Mouse (Mus musculus) urinary bladder, adult 18-20 months (tissue): ENCODE measurements at regions not wholly inside any gene's neighbourhood (a gene's known extent, or its start where the extent isn't known, plus 50 kb on each side); places are given as distances from the start of the nearest gene placed in this dataset.

Source experiments
- DNase-seq, 2 experiments: peaks; one replicate each; pipeline ENCODE4 v3.0.0; 2022; ENCODE audit warnings: low spot score in 2 of 2, mixed read lengths in 2 of 2

GRCm38 (mm10) chr17:84129204-84129603 lies 58.5 kb downstream of the Zfp36l2 start:
- DNase-seq, result no peak

GRCm38 (mm10) chr17:84128262-84128661 lies 59.5 kb downstream of the Zfp36l2 start:
- no peak for DNase-seq

- DNase-seq, result no peak
Measured at GRCm38 (mm10) chr17:84126168-84126567, 61.6 kb downstream of the Zfp36l2 start.

- DNase-seq, result no peak
Measured at GRCm38 (mm10) chr17:84123161-84123560, 64.6 kb downstream of the Zfp36l2 start.

- DNase-seq, result no peak
Measured at GRCm38 (mm10) chr17:84122486-84123131, 65.1 kb downstream of the Zfp36l2 start.

GRCm38 (mm10) chr17:84121291-84121690 lies 66.5 kb downstream of the Zfp36l2 start:
- no peak for DNase-seq

- DNase-seq, result no peak
Measured at GRCm38 (mm10) chr17:84119221-84120017, 68.3 kb downstream of the Zfp36l2 start.

- no peak for DNase-seq
Measured at GRCm38 (mm10) chr17:84118781-84119180, 69.0 kb downstream of the Zfp36l2 start.

- no peak for DNase-seq
Measured at GRCm38 (mm10) chr17:84118271-84118670, 69.5 kb downstream of the Zfp36l2 start.

GRCm38 (mm10) chr17:84117756-84118155 lies 70.0 kb downstream of the Zfp36l2 start:
- DNase-seq, result no peak

- peak; percentile 55 to 83 for DNase-seq
Measured at GRCm38 (mm10) chr17:84116340-84117279, 71.1 kb downstream of the Zfp36l2 start.

GRCm38 (mm10) chr17:84115957-84116339 lies 71.8 kb downstream of the Zfp36l2 start:
- DNase-seq, result no peak

- no peak for DNase-seq
Measured at GRCm38 (mm10) chr17:84115133-84115532, 72.6 kb downstream of the Zfp36l2 start.

- no peak for DNase-seq
Measured at GRCm38 (mm10) chr17:84114279-84114994, 73.3 kb downstream of the Zfp36l2 start.

GRCm38 (mm10) chr17:84113608-84114278 lies 74.0 kb downstream of the Zfp36l2 start:
- DNase-seq, result peak; percentile 84

GRCm38 (mm10) chr17:84112411-84113031 lies 75.2 kb downstream of the Zfp36l2 start:
- peak in 1 of 2 experiments; percentile 55 for DNase-seq

- no peak for DNase-seq
Measured at GRCm38 (mm10) chr17:84111787-84112370, 75.9 kb downstream of the Zfp36l2 start.

GRCm38 (mm10) chr17:84110945-84111344 lies 76.8 kb downstream of the Zfp36l2 start:
- DNase-seq, result no peak

- no peak for DNase-seq
Measured at GRCm38 (mm10) chr17:84110000-84110695, 77.6 kb downstream of the Zfp36l2 start.
